In the genomic region with DNA sequence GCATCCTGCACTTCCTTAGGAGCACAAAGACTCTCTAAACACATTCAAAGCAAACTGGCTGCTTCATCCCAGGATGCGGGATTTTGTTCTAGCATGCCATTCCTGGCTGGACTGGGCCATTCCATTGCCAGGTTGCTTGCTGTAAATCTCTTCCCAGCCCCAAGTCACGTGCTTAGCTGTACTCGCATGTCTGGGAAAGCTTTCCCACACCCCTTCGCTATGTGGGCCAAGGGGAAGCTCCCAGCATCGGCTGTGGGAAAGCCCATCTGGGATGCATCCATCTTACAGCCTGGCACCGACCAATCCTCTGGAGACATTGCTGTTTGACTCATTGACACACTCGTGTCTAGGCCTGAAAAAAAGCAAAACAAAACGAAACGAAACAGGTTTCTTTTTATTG, we compare ENCODE assay signal across 12 mouse cellular contexts.
DNase-seq lines count a peak whose midpoint lies in the region; ATAC-seq and TF ChIP-seq lines count a peak whose summit lies in the region.
"Had no signal": no experiment of that assay in that cellular context is flagged by ENCODE, and none has a peak within 500 bp of the region (broad histone marks: within the 10 kb centered on the region; RNA-seq: fewer than 3 reads in every experiment).

No protein-coding gene starts in this region.

- peak; percentile 8 for DNase-seq in cerebellum, adult 11-12 months
- no peak for DNase-seq in cerebellum, adult 9-10 months
- DNase-seq in hindbrain, postnatal 0 days (ENCODE audit: low spot score) = peak; percentile 42
- DNase-seq in hindbrain, embryonic 10.5 days (ENCODE audit: low spot score) = no peak
- DNase-seq in retina, embryonic 14.5 days (ENCODE audit: low spot score) = peak; percentile 22
- no peak for DNase-seq in liver, embryonic 11.5 days (ENCODE audit: low spot score)
- DNase-seq in kidney, adult 2 months = no peak
- DNase-seq: kidney, postnatal 14 days; liver, embryonic 13.5 days; right cerebral cortex, adult 18-20 months had no signal

- WGBS in hindbrain, postnatal 0 days = 39% methylated on average over 9 of the region's 9 CpGs
- 65% methylated on average over 9 of the region's 9 CpGs for WGBS in hindbrain, embryonic 10.5 days
- WGBS in forebrain, embryonic 16.5 days = 62% methylated on average over 9 of the region's 9 CpGs
- 63% methylated on average over 9 of the region's 9 CpGs for WGBS in liver, embryonic 11.5 days
- WGBS in kidney, adult 2 months = 58% methylated on average over 9 of the region's 9 CpGs

- no peak overlapping the region for H3K27ac ChIP-seq in hindbrain, postnatal 0 days
- H3K27ac ChIP-seq in hindbrain, embryonic 10.5 days = no peak overlapping the region
- no peak overlapping the region for H3K27ac ChIP-seq in forebrain, embryonic 16.5 days (ENCODE audit: low read length)
- H3K27ac ChIP-seq in liver, embryonic 11.5 days (ENCODE audit: low read depth, low read length) = no peak overlapping the region
- no peak overlapping the region for H3K27ac ChIP-seq in kidney, adult 2 months (ENCODE audit: insufficient read depth, low read depth, low read length)
- H3K27ac ChIP-seq: liver, embryonic 13.5 days; midbrain, embryonic 12.5 days had no signal

- H3K9me3 ChIP-seq in hindbrain, postnatal 0 days (ENCODE audit: low read length) = no peaks in the 10 kb centered on the region
- no peaks in the 10 kb centered on the region for H3K9me3 ChIP-seq in hindbrain, embryonic 10.5 days
- H3K9me3 ChIP-seq in forebrain, embryonic 16.5 days (ENCODE audit: control insufficient read depth, low read length) = no peaks in the 10 kb centered on the region
- no peaks in the 10 kb centered on the region for H3K9me3 ChIP-seq in liver, embryonic 11.5 days (ENCODE audit: control insufficient read depth, low read length)
- H3K9me3 ChIP-seq: liver, embryonic 13.5 days; midbrain, embryonic 12.5 days had no signal

- TF ChIP-seq CTCF in hindbrain, postnatal 0 days (IDR thresholded peaks at IDR 0.05; ENCODE audit: low read depth) = no peak
- no peak for TF ChIP-seq CTCF in kidney, adult 2 months (conservative IDR thresholded peaks at IDR 0.05; ENCODE audit: insufficient read depth, insufficient read length, low read depth, low read length)

- H3K9ac ChIP-seq in hindbrain, postnatal 0 days (replicated peaks; ENCODE audit: low read length) = no peak overlapping the region
- no peak overlapping the region for H3K9ac ChIP-seq in forebrain, embryonic 16.5 days (replicated peaks; ENCODE audit: low read depth, low read length)
- H3K9ac ChIP-seq in liver, embryonic 11.5 days (ENCODE audit: low read depth, low read length) = no peak overlapping the region
- H3K9ac ChIP-seq: liver, embryonic 13.5 days; midbrain, embryonic 12.5 days had no signal

- ATAC-seq in hindbrain, postnatal 0 days = peak; percentile 68
- peak; percentile 70 for ATAC-seq in forebrain, embryonic 16.5 days
- ATAC-seq in liver, embryonic 11.5 days (replicated peaks; ENCODE audit: low FRiP score) = no peak

- H3K27me3 ChIP-seq in hindbrain, postnatal 0 days (ENCODE audit: insufficient read depth, low read length) = no peaks in the 10 kb centered on the region
- H3K27me3 ChIP-seq in hindbrain, embryonic 10.5 days (ENCODE audit: insufficient read depth, poor library complexity, severe bottlenecking) = no peaks in the 10 kb centered on the region
- no peaks in the 10 kb centered on the region for H3K27me3 ChIP-seq in forebrain, embryonic 16.5 days (replicated peaks; ENCODE audit: control insufficient read depth, insufficient read depth, low read length)
- no peaks in the 10 kb centered on the region for H3K27me3 ChIP-seq in liver, embryonic 11.5 days (replicated peaks; ENCODE audit: control insufficient read depth, insufficient read depth, low read length)
- no peaks in the 10 kb centered on the region for H3K27me3 ChIP-seq in kidney, adult 2 months (replicated peaks; ENCODE audit: control insufficient read depth, insufficient read depth, low read length)
- H3K27me3 ChIP-seq: liver, embryonic 13.5 days; midbrain, embryonic 12.5 days had no signal

- H3K36me3 ChIP-seq in hindbrain, postnatal 0 days (ENCODE audit: insufficient read depth, low read length) = no peaks in the 10 kb centered on the region
- H3K36me3 ChIP-seq in hindbrain, embryonic 10.5 days = no peaks in the 10 kb centered on the region
- no peaks in the 10 kb centered on the region for H3K36me3 ChIP-seq in forebrain, embryonic 16.5 days (ENCODE audit: control insufficient read depth, insufficient read depth)
- H3K36me3 ChIP-seq in liver, embryonic 11.5 days (ENCODE audit: control insufficient read depth, insufficient read depth, low read length) = no peaks in the 10 kb centered on the region
- no peaks in the 10 kb centered on the region for H3K36me3 ChIP-seq in kidney, adult 2 months (ENCODE audit: control insufficient read depth, insufficient read depth, low read length)
- H3K36me3 ChIP-seq: liver, embryonic 13.5 days; midbrain, embryonic 12.5 days had no signal

- no peak overlapping the region for H3K4me2 ChIP-seq in hindbrain, postnatal 0 days (ENCODE audit: low read depth, low read length)
- H3K4me2 ChIP-seq in forebrain, embryonic 16.5 days (ENCODE audit: low read length) = no peak overlapping the region
- H3K4me2 ChIP-seq in liver, embryonic 11.5 days = no peak overlapping the region
- H3K4me2 ChIP-seq: liver, embryonic 13.5 days; midbrain, embryonic 12.5 days had no signal

- H3K4me1 ChIP-seq in hindbrain, postnatal 0 days (ENCODE audit: insufficient read depth, low read length) = peaks cover 17% of the 10 kb centered on the region; the same call in 1 of the 2 replicates
- H3K4me1 ChIP-seq in hindbrain, embryonic 10.5 days (replicated peaks) = peaks cover 5% of the 10 kb centered on the region
- H3K4me1 ChIP-seq in forebrain, embryonic 16.5 days (replicated peaks; ENCODE audit: control insufficient read depth, insufficient read depth, low read length) = peaks cover 5% of the 10 kb centered on the region
- H3K4me1 ChIP-seq in liver, embryonic 11.5 days (replicated peaks; ENCODE audit: control insufficient read depth, insufficient read depth, low read length) = no peaks in the 10 kb centered on the region
- H3K4me1 ChIP-seq in kidney, adult 2 months (ENCODE audit: control insufficient read depth, insufficient read depth, low read length) = peaks cover 7% of the 10 kb centered on the region; the same call in 1 of the 2 replicates
- H3K4me1 ChIP-seq: liver, embryonic 13.5 days had no signal

- no peak overlapping the region for H3K4me3 ChIP-seq in hindbrain, postnatal 0 days (ENCODE audit: low read length)
- H3K4me3 ChIP-seq in hindbrain, embryonic 10.5 days = no peak overlapping the region
- H3K4me3 ChIP-seq in forebrain, embryonic 16.5 days (replicated peaks; ENCODE audit: low read length) = no peak overlapping the region
- H3K4me3 ChIP-seq in liver, embryonic 11.5 days (ENCODE audit: low read depth, low read length) = no peak overlapping the region
- no peak overlapping the region for H3K4me3 ChIP-seq in kidney, adult 2 months (ENCODE audit: insufficient read depth, low read depth, low read length)
- H3K4me3 ChIP-seq: liver, embryonic 13.5 days; midbrain, embryonic 12.5 days had no signal

- TF ChIP-seq POLR2A in kidney, adult 2 months (IDR thresholded peaks at IDR 0.05; ENCODE audit: low read depth, low read length) = no peak

Comparison
In these comparisons a context has a peak if more than half of its experiments do, and no peak if none do; other contexts are left out.
1. DNase-seq: peak in cerebellum, adult 11-12 months (single experiment), hindbrain, postnatal 0 days (single experiment) and retina, embryonic 14.5 days (single experiment); none in cerebellum, adult 9-10 months (single experiment), hindbrain, embryonic 10.5 days (single experiment), liver, embryonic 11.5 days (single experiment) and kidney, adult 2 months (single experiment).